Mouse (Mus musculus): ENCODE results near the gene Hhatl.

The Hhatl gene

DNA sequence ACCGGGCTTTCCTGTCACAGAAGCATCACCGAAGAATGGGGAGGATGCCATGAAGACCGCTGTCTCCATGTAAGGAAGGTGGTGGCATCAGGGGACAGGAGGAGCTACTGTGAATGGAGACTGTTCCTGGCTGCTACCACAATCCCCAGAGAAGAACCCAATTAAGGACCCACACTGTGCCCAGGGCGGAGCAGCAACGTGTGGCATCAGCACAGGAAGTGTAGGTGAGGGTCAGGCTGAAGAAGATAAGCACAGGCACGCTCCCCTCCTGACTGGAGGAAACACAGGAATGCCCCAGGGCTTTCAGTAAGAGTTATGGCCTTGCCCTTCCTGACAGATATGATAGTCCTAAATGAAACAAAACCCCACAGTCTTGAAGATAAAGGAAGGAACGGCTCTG lies 10.4 kb upstream of the Hhatl start:
- DNase-seq, result no peak

DNA sequence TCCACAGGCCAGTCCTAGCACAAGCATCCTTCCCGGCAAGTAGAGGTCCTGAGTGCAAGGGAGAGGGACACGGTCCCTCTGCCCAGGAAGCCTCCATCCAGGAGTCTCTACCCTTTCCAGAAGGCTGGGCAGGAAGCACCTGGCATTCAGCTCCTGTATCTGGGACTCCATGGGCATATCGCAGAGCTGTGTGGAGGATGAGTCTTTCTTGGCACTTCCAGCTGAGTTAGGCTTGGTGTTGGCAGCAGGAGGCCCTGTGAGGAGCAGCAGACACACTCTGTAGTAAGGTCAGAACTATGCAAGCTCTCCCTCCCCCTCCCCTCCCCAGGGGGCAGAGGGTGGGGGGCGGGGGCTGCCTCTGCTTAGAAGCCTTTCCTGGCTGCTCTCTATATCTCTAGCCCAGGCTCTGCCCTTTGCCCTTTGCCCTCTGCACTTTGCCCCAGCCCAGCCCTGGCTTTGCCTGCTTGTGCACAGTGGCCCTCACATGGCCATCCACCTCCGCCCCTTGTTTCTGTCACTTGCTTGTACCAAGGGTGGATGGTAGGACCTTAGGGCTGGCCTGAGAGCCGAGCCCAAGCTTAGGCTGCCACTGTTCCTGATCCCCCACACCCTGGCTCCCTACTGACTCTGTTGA lies 6.7 kb upstream of the Hhatl start:
- DNase-seq, result no peak

DNA sequence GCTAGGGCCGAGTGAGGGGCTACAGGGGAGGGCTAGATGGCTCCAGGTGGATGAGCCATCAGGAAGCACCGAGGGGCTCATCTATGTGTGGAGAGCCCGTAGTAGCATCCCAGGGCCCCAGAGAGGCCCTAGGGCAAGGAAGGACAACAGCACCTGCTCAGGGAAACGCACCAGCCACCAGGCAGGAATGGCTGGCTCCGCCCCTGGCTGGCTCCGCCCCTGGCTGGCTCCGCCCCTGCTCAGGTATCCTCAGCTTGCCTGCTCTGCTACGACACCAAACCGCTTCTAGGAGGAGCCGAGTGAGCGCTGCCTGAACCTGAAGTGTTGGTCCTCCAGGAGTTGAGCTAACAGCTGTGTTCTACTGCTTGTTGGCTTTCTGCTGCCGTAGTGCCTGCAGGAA lies 5.4 kb upstream of the Hhatl start:
- peak; percentile 52 for DNase-seq

DNA sequence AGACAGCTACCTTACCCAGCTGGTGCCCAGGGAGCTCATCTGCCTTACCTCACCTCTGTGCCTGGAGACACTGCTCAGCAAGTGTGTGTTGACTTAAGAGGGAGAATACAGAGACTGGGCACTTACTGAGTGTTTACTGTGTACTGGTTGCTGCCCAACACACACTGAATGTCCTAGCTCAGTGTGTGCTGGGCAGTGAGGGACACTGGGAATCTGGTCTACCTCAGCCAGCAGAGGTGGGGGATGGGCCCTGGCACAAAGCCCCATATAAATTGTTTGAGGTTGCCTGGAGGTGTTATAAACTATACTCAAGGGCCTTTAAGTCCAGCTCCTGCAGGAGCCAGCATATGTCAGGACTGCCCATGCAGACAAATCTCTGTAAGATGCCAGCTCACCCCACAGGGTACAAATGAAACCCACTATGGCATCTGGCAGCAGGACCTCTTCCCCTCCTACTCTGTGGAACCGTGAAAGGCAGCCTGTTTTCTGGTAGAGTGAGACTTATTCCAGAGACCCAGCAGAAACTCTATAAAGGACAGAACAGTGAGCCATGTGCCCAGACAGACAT lies 2.7 kb upstream of the Hhatl start:
- DNase-seq, result peak; percentile 20

DNA sequence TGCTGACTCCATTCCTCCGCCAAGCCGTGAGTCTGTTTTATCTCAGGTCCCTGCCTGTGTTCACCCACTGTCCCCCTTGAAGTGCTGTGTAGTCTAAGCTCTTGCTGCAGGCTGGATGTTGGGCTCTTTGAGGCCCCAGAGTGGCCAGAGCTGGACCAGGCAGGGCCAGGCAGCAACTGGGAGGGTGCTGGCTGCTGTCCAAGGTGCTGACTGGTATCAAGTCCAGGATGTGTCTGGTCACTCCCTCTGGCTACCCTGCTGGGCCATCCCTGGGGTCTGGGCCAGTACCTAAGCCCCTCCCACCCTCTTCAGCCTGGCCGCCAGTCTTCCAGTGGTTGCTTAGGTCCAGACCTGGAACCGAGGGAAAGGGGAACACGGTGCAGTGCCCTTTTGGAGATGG lies 1.1 kb downstream of the Hhatl start:
- peak; percentile 77 for DNase-seq

DNA sequence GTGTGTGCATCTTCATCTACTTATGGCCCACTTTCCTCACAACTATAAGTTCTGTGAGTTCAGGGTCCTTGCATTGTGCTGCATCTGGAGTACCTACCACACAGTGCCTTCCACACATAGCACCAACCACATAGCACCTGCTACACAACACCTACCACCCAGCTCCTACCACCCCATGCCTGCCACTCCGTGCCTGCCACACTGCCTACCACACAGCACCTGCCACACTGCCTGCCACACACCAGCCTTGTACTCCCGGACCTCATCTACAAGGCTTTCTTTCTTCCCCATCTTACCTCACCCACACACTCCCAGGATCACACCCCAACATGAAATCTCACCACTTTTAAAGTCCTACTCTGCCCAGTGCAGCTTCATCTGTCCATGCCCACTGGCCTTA lies 5.9 kb downstream of the Hhatl start:
- DNase-seq, result no peak

DNA sequence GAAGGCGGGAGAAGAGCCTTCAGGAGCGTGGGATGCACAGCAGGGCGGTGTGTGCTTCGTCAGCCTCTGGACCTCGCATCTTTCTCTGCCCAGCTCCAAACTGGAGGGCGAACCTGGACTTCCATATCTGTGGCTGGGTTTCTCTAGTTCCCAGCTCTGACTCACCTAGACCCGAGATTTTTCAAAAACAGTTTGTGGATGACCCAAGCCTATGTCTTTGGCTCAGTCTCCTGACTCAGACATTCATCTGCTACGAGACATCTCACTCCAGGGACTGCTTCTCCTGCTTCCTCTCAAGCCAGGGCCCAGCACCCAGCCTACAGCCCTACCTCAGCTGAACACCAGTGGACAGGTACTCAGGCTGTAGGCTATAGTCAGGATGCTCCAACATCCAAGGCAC lies 7.0 kb downstream of the Hhatl start:
- DNase-seq, result no peak

DNA sequence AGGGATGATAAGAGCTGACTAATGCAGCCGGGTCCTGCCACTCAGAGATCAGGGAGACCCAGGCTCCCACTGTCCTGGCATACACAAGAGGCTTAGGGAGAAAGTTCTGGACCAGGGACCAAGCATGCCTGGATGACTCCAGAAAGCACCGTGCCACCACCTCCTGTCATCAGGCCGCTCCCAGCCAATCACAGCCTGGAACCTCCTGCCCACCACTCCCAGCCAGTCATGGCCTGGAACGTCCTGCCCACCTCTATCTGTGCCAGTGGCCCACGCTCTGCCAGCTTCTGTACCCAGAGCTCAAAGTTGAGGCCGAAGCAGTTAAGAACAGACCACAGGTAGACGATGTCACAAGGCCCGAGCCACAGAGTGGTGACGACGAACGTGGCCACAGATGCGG lies 7.5 kb downstream of the Hhatl start:
- DNase-seq, result no peak

DNA sequence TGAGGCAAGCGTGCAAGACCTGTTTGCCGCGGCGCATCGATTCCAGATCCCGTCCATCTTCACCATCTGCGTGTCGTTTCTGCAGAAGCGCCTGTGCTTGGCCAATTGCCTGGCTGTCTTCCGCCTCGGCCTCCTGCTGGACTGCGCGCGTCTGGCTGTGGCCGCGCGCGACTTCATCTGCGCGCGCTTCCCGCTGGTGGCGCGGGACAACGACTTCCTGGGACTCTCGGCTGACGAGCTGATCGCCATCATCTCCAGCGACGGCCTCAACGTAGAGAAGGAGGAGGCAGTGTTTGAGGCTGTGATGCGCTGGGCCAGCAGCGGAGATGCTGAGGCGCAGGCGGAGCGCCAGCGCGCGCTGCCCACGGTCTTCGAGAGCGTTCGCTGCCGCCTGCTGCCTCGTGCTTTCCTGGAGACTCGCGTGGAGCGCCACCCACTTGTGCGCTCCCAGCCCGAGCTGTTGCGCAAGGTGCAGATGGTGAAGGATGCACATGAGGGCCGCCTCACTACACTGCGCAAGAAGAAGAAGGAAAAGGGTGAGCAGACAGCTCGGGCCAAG lies 14.2 kb downstream of the Hhatl start:
- DNase-seq, result no peak

DNA sequence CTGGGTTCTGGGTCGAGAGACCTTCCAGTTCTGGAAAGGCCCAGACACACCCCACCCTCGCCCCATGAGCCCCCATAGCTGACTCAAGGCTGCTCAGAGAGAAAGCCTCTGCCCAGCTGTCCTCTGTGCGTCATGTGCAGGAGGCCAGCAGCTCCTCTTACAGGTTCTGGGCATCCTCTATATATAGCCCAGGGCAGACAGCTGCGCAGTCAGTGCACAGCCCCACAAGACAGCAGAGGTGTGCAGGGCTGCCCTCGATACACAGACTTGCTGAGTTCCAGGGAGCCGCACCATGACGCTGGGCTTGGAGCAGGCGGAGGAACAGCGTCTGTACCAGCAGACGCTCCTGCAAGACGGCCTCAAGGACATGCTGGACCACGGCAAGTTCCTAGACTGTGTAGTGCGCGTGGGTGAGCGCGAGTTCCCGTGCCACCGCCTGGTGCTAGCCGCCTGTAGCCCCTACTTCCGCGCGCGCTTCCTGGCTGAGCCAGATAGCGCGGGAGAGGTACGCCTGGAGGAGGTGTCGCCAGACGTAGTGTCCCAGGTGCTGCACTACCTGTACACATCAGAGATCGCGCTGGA lies 14.7 kb downstream of the Hhatl start, which contains the start of gene Klhl40:
TSS of gene Klhl40 (plus strand) at position 124 of the 582 bp plus-strand sequence.
- no peak for DNase-seq

DNA sequence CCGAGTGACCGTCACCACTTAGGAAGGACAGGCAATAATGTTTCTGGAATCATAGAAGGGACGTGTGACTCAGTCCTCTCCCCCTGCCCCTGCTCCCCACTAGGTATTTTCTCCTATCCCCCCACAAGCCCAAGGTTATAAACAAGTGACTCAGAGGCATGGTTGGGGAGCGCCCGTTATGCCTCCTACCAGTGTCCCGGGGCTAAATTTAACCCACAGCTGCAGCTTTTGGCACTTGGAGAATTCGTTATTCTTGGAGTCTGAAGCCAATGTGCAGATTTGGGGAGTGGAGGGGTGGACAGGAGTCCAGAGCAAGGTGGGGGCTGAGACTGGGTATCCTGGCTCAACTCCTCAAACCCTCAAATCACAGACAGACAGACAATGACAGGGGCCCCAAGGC lies 15.8 kb downstream of the Hhatl start:
- DNase-seq, result no peak

DNA sequence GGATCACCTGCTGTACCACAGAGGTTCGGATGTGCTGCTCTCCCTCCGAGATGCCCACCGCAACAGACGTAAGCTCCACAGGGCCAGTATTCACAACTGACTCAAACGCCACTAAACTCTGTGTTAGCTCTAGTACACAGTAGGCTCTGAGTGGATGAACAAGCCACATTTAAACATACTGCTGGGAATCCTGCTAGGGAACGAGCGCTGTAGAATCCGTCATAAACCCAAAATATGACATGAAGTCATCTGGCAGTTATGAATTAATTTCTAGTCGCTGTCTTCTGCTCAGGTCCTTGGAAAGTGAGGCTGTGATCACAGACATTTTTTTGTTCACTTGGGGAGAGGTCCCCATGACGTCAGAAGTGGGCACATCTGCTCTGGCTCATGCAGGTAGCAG lies 16.4 kb downstream of the Hhatl start:
- DNase-seq, result no peak

DNA sequence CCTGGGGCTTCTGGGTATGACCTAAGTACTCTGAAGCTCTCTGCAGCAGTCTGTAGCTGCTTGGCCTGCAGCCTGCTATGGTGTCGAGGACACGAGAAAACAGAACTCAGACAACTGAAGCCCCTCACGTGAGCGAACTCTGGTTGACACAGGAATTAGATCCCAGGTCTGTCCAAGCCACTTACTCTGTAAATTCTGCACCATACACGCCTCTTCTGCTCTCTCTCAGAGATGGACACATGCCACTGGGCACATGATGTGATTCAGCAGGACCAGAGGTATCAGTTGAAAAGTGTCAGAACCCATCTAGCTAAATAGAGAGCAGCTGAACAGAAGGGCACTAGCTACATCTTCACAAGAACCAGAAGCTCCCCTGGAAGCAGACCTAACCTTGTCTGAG lies 19.9 kb downstream of the Hhatl start:
- no peak for DNase-seq

DNA sequence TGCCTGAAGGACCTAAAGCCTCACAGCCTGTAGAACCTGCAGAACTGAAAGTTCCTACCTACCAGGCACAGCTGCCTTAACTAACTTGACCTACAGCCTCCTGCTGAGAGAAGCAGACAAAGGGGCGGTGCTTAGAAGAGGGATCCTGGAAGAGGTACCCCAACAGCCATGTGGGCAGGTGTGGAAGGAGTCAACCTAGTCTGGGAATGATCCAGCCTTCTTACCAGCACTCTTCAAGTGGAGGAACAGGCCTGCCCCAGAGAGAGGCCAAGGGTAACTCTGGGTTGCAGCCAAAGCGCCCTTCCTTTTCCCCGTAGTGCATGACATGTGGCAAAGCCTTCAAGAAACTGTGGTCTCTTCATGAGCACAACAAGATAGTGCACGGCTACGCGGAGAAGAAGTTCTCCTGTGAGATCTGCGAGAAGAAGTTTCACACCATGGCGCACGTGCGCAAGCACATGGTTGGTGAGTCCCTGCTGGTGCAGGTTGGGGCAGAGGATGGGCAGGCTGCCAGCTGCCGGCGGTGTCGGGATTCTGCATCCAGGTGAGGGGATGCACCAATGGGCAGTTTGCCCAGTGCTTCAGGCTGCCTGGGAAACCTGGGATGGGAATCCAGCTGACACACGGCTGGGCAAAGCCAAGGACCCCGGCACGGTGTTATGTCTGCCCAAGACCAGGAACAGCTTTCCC lies 27.0 kb downstream of the Hhatl start:
- DNase-seq, result peak; percentile 20

DNA sequence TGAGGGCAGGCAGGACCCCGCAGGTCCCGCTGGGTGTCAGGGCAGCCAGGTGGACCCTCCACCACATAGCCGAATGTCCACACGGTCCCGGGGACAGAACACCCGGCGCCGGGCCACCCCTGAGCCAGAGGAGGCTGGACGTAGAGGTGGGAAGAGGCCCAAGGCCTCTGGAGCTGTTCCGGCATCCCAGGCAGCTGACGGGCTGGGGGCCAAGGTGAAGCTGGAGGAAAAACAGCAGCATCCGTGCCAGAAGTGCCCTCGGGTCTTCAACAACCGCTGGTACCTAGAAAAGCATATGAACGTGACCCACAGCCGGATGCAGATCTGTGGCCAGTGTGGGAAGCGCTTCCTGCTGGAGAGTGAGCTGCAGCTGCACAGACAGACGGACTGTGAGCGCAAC lies 28.6 kb downstream of the Hhatl start:
- peak; percentile 25 for DNase-seq

DNA sequence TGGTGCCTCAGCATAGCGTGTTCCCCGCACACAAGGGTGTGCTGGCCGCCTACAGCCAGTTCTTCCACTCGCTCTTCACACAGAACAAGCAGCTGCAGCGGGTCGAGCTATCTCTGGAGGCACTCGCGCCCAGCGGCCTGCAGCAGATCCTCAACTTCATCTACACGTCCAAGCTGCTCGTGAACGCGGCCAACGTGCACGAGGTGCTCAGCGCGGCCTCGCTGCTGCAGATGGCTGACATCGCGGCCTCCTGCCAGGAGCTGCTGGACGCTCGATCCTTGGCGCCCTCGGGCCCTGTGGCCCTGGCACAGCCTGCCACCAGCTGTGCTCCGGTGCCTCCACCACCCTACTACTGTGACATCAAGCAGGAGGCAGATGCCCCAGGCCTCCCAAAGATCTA lies 29.5 kb downstream of the Hhatl start:
- no peak for DNase-seq

DNA sequence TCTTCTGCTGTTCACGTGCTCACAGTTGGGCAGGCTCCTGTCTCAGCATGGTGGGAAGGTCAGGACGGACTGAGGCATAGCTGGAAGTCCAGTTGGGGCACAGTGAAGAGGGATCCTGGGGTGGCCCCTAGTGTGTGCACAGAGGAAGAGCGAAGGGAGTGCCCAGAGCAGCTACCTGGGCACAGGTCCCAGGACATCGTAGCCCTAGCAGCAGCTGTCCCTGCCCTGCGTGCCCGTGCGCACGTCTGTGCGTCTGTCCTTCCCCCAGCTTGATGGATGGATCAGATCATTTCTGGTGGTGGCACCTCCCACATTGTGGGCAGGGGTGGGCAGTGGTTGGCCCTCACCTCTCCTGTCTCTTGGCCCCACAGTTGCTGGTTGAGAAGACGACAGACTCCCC lies 30.1 kb downstream of the Hhatl start:
- DNase-seq, result no peak

DNA sequence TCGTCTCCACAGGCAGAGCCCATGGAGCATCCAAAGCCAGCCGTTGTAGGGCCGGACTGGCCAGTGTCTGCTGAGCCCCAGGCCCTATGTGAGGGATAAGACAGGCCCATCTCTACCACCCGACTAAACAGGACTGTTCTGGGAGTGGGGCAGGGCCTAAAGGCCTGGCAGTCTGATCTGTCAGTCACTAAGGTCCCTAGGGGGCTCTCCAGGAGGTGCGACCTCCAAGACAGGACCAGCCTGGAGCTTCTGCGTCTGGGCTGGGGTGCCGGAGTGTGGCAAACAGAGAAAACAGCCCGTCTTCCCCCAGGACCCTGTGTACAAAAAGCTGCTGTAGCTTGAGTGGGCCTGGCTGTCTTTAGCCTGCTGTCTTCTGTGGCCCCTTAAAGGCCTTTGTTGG lies 30.5 kb downstream of the Hhatl start:
- DNase-seq, result no peak

DNA sequence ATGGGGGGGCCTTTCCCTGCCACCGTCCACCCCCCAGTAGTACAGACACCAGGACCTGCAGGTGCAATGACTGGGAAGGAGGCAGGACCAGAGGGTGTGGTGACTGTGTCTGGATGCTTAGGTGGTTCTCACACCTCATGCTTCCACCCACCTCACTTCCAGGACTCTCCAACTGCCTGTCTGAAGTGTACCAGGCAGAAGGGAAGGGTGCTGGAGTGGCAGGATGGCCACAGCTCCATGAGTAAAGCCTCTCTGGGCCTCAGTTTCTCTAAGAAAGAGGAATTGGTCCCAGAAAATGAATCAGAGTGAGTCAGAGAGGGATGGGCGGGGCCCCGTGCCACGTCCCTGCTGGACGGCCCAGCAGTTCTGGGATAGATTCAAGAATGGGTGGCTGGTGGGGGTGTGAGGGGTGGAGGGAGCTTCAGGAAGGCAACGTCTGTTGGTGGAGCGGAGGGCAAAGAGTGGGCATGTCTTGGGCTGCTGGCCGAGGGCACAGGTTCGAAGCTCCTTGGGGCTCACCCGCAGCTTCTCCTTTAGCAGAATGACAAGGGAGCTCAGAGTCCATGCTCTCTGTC lies 31.1 kb downstream of the Hhatl start:
- peak; percentile 11 for DNase-seq

DNA sequence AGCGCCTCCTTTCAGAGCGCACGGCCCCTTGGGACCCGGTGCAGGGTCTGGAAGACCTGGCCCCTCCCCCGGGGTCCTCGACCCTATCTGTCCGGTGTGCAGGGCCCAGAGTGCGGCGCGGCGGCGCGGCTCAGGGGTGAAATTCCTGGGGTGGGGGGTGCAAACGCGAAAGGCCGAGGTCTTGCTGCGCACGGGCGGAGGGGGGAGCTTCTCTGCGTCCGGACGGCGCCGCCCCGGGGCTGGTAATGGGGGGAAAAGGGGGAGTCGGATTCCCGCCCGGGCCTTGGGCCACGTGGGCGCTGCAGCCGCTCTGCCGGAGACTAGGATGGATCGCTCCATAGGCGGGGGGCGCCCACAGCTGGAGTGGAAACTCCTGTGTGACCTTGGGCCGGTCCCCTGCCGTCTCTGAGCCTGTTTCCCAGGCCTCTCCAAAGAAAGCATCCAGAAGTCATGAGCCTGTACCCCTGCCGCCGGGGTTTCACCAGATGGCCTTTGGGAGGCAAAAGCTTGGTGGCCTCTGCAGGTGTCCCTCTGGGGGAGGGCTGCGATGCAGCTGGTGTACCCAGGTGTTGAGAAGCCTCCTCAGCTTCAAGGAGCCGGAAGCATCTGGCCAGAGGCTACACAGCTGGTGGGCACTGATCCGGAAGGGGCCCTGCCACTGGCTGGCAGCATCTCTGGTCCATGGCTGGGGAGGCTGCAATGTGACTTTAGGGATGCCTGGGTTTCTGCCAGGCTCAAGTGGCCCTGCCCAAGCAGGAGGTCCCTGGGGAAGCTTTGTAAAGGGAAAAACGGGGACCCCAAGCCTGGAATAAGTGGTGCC lies 31.8 kb downstream of the Hhatl start:
- peak; percentile 73 for DNase-seq

DNA sequence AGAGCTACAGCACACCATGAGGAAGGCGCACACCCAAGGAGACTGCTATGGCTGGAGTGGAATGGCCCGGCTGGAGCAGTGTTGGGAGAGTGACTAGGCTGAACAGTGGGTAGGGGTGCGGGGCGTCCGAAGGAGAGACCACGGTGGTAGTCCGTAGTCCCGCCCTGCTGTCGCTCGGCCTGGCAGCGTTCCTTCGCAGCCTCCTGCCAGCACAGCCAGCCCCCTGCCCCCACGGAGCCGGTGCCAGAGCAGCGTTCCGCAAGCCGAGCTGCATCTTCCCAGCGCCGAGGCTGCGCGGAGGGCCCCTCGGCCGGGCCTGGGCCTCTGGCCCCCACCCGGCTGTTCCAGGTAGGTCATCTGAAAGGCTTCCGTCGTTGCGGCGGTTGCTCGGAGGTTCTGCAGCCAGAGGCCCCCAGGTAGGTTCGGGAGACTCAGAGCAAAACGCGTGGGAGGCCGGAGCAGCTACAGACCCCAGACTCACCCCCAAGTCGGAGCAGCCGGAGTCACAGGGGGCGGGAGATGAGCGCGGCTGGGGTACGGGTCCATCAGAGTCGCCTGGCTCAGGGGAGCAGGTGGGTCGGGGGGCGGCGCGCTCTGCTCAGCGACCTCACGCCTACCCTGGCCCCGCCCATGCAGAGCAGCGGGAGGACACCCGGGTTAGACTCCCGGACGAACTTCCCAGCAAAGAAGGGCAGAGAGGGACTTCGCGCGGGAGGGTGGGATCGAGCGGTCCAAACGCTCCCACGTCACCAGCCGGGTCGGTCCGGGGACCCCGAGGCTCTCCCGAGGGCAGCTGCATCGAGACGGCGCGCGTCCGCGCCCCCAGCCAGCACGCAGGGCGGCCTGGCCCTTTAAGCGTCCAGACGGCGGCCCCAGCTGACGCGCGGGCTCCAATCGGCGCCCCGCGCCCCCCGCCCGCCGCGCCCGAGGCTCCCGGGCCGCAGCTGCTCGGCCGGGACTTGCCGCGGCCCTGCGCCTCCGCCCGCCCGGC lies 32.9 kb downstream of the Hhatl start, which contains the start of gene Zfp651:
TSS of gene Zfp651 (plus strand) at position 240 of the 991 bp plus-strand sequence.
- peak; percentile 60 for DNase-seq
